Mouse (Mus musculus): ENCODE measurements around the gene Bub3. TPM values are rescaled to one million over a fixed set of nuclear protein-coding genes. Genes with fewer than 3 reads are reported as not detected.

Bub3 gene
- 10 to 100 TPM; 59.4 to 66.3 TPM for total RNA-seq (2021)
- long read RNA-seq, experiment 1, transcript Bub3-201 (8 exons, 2,218 nt), result major isoform, 62 of 65 reads
- long read RNA-seq, experiment 1, partial matches to known transcripts, result 3 of 65 reads
- long read RNA-seq, experiment 1, other reads (novel, unspliced or antisense), result 0 of 65 reads
- long read RNA-seq, experiment 2, transcript Bub3-201 (8 exons, 2,218 nt), result major isoform, 75 of 80 reads
- long read RNA-seq, experiment 2, partial matches to known transcripts, result 4 of 80 reads
- long read RNA-seq, experiment 2, other reads (novel, unspliced or antisense), result 1 of 80 reads

GRCm38 (mm10) chr7:131559986-131560696 is at the start of gene Bub3:
Gene Bub3, plus strand, starts transcription at chr7:131560222.
- TF ChIP-seq CTCF (conservative IDR thresholded peaks at IDR 0.05), result no peak
- peak within 1 kb of the TSS; percentile 88 for H3K4me3 ChIP-seq

GRCm38 (mm10) chr7:131539979-131540378 is 20.0 kb upstream of the Bub3 start:
- TF ChIP-seq CTCF (conservative IDR thresholded peaks at IDR 0.05), result peak; percentile 89
- no peak overlapping the region for H3K4me3 ChIP-seq
- H3K27ac ChIP-seq, result no peak overlapping the region
- peak; percentile 65 to 81 for DNase-seq (ENCODE audit: low spot score in 2 of 2)

More at GRCm38 (mm10) chr7:131559986-131560696, at the start of gene Bub3:
- peak; percentile 88 to 95 for DNase-seq (ENCODE audit: low spot score in 2 of 2)
- peak within 1 kb of the TSS; percentile 98 for H3K27ac ChIP-seq

GRCm38 (mm10) chr7:131541184-131542114 is 18.6 kb upstream of the Bub3 start:
- TF ChIP-seq CTCF (conservative IDR thresholded peaks at IDR 0.05), result no peak
- no peak overlapping the region for H3K27ac ChIP-seq
- H3K4me3 ChIP-seq, result no peak overlapping the region
- no peak for DNase-seq (ENCODE audit: low spot score in 2 of 2)

GRCm38 (mm10) chr7:131542115-131542871 is 17.7 kb upstream of the Bub3 start, which contains the start of gene Hmx3:
Gene Hmx3, plus strand, starts transcription at chr7:131542867.
- Histone ChIP-seq H3K27ac (no peak within 1 kb of the TSS), H3K4me3 (peak within 1 kb of the TSS; percentile 3; the same call in 1 of the 2 replicates)
- DNase-seq (ENCODE audit: low spot score in 2 of 2), result no peak
- TF ChIP-seq CTCF (conservative IDR thresholded peaks at IDR 0.05), result no peak

GRCm38 (mm10) chr7:131542872-131543622 is 17.0 kb upstream of the Bub3 start:
- Histone ChIP-seq H3K27ac (no peak overlapping the region), H3K4me3 (no peak overlapping the region)
- TF ChIP-seq CTCF (conservative IDR thresholded peaks at IDR 0.05), result no peak
- DNase-seq (ENCODE audit: low spot score in 2 of 2), result no peak

GRCm38 (mm10) chr7:131543623-131544481 is 16.2 kb upstream of the Bub3 start:
- H3K27ac ChIP-seq, result no peak overlapping the region
- no peak overlapping the region for H3K4me3 ChIP-seq
- no peak for TF ChIP-seq CTCF (conservative IDR thresholded peaks at IDR 0.05)
- no peak for DNase-seq (ENCODE audit: low spot score in 2 of 2)

- no peak overlapping the region for H3K4me3 ChIP-seq
- no peak overlapping the region for H3K27ac ChIP-seq
- no peak for TF ChIP-seq CTCF (conservative IDR thresholded peaks at IDR 0.05)
- no peak for DNase-seq (ENCODE audit: low spot score in 2 of 2)
These were observed 15.2 kb upstream of the Bub3 start for GRCm38 (mm10) chr7:131544871-131545270.

GRCm38 (mm10) chr7:131545701-131546385 is 14.2 kb upstream of the Bub3 start:
- no peak overlapping the region for H3K27ac ChIP-seq
- no peak overlapping the region for H3K4me3 ChIP-seq
- no peak for DNase-seq (ENCODE audit: low spot score in 2 of 2)
- TF ChIP-seq CTCF (conservative IDR thresholded peaks at IDR 0.05), result no peak

GRCm38 (mm10) chr7:131546423-131546822 is 13.6 kb upstream of the Bub3 start:
- no peak for TF ChIP-seq CTCF (conservative IDR thresholded peaks at IDR 0.05)
- Histone ChIP-seq H3K27ac (no peak overlapping the region), H3K4me3 (no peak overlapping the region)
- DNase-seq (ENCODE audit: low spot score in 2 of 2), result no peak

GRCm38 (mm10) chr7:131547481-131547880 is 12.5 kb upstream of the Bub3 start:
- no peak for DNase-seq (ENCODE audit: low spot score in 2 of 2)
- no peak for TF ChIP-seq CTCF (conservative IDR thresholded peaks at IDR 0.05)
- no peak overlapping the region for H3K27ac ChIP-seq
- no peak overlapping the region for H3K4me3 ChIP-seq
